Mouse (Mus musculus): ENCODE measurements around the gene Pacsin1.

DNA sequence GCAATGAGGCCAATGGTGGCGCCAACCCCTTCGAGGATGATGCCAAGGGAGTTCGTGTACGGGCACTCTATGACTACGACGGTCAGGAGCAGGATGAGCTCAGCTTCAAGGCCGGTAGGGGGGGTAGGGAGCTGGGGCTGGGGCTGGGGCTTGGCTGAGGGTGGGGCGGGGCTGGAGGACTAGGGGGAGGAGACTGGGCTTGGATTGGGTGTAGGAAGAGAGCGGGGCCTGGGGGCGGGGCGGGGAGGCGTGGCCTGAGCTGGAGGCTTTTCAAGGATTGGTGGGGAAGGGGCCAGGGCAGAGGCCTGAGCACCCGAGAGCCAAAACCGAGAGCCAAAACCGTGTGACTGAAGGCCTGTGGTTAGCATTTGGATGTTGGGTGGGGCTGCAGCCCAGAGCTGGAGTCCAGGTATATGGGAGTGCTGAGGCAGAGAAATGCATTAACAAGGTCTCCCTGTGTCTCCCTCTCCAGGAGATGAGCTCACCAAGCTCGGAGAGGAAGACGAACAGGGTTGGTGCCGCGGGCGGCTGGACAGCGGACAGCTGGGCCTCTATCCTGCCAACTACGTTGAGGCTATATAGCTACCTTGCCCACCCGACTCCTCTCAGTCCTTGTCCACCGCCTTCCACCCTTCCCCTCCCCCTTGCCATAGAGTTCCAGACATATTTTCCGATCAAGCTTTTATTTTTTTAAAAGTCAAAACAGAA is 52.8 kb downstream of the Pacsin1 start:
- no peak for TF ChIP-seq GATA1 (IDR thresholded peaks at IDR 0.05; ENCODE audit: low read length)
- no peak for TF ChIP-seq TAL1 (IDR thresholded peaks at IDR 0.05; ENCODE audit: low read length)
